Mouse (Mus musculus): ENCODE data around the gene Macrod1. TPM values are rescaled to one million over a fixed set of nuclear protein-coding genes. Genes with fewer than 3 reads are reported as not detected.
A peak's percentile ranks its signal among the peaks of the same experiment; 100 is the strongest.
"Not testable (repeated sequence)": the region's sequence is repeated elsewhere in the genome, so short reads cannot be mapped to it uniquely, and the experiment has no call there.

Gene Macrod1
- 29.9 and 42.2 TPM in 2 replicates for polyA plus RNA-seq (2012; rRNA removed)

GRCm38 (mm10) chr19:7056248-7057087 lies at the start of gene Macrod1:
Gene Macrod1, plus strand, starts transcription at chr19:7056810.
- DNase-seq (ENCODE audit: low read depth): no peak

GRCm38 (mm10) chr19:7006892-7007593 lies 49.6 kb upstream of the Macrod1 start:
- no peak for DNase-seq (ENCODE audit: low read depth)

- no peak for DNase-seq (ENCODE audit: low read depth)
Observed at GRCm38 (mm10) chr19:7012426-7012825, 44.2 kb upstream of the Macrod1 start.

DNA sequence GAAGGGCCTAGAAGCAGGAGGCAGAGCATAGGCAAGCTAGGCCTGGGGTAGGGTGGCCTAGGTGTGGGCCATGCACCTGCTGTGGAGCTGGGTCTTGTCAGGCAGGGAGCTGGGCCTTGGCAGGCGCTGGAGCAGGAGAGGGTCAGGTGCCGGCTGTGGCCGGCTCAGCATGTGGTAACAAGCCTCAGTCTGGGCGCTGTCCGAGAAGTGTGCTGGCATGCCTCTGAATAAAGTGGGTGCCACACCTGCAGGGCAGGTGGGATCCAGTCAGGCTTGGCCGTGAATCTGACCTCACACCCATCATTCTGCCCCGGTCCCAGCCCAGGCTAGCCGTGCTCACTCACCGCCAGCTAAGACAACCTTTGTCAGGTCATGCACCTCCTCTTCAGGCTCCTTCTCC lies 42.6 kb upstream of the Macrod1 start:
- DNase-seq (ENCODE audit: low read depth): no peak

DNA sequence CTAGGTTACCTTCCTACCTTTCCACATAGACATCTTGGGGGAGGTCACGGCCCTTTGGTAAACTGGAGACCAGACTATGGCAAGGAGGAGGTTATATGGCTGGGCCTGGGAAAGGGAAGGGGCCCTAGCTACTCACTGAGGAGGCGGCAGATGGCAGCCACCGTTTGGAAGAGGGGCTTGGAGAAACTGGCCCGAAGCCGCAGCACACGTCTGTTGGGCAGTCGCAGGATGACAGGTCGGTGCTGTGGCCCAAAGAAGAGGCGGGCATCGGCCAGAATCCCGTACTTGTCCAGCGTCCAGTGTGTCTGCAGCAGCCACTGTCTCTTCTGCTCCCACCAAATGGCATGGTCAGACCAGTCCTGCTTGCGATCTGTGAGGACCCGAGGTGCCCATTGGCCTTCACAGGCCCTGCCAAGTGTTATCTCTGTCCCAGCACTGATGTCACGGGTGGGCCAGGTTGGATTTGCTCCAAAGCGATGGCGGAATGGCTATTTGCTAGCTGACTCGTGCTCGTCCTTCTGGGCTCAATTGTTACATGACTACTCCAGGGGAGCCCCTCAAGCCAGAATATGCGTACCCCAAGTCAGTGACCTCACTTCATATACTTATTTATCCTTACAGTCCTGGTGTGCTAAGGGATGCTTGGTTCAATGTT lies 42.0 kb upstream of the Macrod1 start:
- DNase-seq (ENCODE audit: low read depth): no peak

DNA sequence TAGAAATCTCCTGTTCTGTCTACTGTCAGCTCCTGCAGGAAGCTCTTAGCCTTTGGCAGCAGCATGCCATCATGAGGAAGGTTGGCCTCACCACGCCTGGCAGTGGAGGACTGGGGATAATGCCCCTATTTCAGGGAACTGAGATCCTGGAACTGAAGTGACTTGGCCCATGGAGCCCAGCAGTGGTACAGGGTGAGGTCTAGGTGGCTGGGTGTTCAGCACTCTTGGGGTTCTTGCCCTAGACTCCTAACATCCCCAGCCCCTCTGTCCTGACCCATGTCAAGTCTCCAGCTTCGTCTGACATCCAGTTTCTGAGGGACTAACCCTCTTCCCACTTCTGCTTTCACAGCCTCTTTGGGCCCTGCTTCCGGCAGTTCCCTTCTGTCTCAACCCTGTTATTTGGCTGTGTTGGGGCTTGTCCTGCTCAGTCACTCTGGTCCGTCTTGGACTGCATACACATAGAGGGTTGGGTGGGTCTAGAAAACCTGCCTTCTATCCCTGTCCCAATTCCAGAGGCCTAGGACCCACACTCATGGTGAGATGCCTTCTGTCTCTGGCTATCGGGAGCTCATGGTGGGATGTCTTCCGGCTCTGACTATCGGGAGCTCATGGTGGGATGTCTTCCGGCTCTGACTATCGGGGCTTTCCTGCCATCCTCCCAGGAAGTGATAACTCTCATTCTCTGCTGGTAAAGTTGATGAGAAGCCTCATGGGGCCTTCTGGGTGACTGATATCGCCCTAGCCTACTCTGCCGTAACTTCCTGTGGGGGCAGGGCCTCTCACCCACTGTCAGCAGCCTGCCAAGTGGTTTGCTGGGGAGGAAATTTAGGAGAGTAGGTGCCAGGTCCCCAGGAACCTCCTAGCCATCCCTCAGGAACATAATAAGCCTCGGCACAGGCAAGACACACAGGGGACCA lies 38.8 kb upstream of the Macrod1 start:
- DNase-seq (ENCODE audit: low read depth): no peak

DNA sequence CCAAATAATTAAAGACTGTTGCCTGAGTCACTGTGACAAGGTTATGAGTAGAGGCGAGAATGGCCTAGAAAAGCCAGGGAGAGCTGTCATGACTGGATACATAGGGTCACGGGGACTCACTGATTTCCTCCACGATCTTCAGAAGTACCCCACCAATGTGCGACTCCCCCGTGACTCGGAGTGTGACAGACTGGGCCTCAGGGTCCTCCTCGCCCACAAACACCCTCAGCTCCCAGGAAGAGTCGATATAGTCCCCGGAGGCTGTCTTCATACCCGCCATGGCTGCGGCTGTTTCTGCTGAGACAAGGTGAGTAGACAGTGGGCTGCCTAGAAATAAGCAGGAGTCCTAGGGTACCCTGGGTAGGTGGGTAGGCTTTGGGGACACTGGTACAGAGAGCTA lies 38.1 kb upstream of the Macrod1 start:
- no peak for DNase-seq (ENCODE audit: low read depth)

- DNase-seq (ENCODE audit: low read depth): no peak
Observed at GRCm38 (mm10) chr19:7019191-7019590, 37.4 kb upstream of the Macrod1 start, which contains the start of gene Fermt3. Gene Fermt3, minus strand, starts transcription at chr19:7019469.

DNA sequence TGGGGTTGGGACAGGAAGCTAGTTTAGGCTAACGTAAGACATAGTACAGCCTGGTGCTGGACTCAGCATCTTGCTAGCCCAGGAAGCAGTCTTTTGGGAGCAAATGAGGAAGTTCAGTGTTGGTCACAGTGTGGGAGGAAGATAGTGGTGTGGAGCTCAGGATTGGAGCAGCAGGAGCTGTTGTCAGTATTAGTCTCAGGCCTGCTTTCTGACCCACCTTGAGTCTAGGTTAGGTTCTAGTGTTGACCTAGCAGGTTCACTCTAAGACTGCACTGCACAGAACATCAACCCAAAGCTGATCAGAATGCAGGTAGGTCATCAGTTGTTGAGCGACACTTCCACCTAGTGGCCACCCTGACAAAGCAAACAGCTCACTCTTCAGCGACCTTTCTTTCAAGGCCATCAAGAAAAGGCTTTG lies 36.4 kb upstream of the Macrod1 start:
- no peak for DNase-seq (ENCODE audit: low read depth)

DNA sequence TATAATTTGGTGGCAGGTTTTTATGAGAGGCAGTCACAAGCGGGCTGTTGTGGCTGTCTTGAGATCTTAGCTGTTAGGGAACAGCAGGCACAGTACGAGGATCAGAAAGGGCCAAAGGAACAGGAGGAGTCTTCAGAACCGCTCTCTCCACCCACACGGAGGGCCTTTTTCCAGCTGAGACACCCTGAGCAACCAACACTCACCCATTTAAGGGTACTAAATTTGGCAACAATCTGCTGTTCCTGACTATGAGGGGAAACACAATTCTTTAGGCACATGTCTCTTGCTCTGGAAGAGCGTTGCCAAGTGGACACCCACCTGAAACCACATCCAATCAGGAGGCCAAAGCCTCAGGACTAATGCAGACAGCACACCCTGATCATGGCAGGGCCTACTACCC lies 27.1 kb upstream of the Macrod1 start:
- no peak for DNase-seq (ENCODE audit: low read depth)

GRCm38 (mm10) chr19:7034006-7034405 lies 22.6 kb upstream of the Macrod1 start:
- DNase-seq (ENCODE audit: low read depth): no peak

DNA sequence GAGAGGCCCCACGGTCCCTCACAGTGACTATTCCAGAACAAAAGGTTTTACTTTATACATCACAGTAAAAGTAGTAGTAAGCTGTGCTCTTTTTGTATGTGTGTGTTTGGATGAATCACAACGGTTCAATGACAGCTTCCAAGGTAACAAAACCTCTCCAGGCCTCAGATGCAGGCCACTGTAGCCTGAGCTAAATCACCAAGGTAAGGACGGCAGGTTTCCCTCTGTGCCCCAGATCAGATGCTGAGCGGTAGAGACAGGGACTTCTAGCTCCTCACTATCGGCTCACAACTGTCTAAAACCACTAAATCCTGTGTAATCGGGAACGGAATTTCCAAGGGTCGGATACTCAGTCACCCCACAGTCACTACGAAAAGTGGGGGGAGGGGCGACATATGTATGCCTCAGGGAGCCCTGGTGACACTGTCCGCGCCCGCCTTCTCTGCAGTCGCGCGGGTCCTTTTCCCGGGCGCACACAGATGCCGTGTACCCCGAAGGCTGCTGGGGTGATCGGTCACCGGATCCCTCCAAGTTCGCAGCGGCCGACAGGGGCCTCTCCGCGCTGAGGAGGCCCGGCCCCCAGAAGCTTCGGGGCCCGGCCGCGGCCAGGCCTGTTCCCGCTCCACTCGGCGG lies 17.4 kb upstream of the Macrod1 start:
- DNase-seq (ENCODE audit: low read depth): no peak

- DNase-seq (ENCODE audit: low read depth): peak; percentile 100
Observed at GRCm38 (mm10) chr19:7039841-7040636, 16.6 kb upstream of the Macrod1 start, which contains the start of gene Stip1. Gene Stip1, minus strand, starts transcription at chr19:7039967.

DNA sequence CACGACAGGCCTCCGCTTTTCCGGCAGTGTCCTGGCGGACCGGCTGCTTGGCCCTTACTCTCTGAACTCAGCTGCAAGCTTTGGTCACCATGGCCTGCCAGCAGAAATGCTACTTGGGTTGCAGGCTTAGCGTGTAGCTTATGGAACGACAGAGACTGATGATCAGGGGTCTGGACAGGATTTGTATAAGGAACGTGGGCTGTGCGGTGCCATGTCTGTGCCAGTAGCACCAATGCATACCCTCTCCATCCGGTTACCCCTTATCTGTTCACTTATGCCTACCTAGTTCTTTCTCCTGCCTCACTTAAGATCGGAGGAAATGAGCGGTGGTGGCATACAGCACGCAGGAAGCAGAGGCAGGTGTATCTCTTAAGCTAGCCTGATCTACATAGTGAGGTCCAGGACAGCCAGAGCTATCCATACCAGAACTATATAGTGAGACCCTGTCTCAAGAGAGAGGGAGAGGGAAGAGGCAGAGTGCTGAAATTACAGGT lies 15.9 kb upstream of the Macrod1 start:
- no peak for DNase-seq (ENCODE audit: low read depth)

- no peak for DNase-seq (ENCODE audit: low read depth)
Observed at GRCm38 (mm10) chr19:7041171-7041570, 15.4 kb upstream of the Macrod1 start.

GRCm38 (mm10) chr19:7044279-7044678 lies 12.3 kb upstream of the Macrod1 start:
- no peak for DNase-seq (ENCODE audit: low read depth)

DNA sequence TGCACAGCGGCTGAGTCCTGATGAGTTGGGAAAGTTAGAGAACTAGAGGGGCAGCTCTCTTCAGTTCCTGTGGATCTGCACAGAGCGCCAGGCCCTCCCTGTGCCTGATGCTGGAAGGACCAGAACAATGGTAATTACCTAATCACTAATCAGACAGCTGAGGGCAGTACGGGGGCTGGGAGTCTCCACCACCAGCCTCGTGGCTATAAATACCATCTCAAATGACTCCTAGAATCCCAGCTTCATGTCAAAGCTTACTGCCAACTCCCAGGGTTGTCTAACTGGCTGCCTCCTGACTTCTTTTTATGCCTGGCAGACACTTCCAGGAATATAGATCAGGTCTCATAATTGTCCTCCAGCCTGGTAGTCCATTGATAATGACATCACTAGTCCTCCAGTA lies 11.9 kb upstream of the Macrod1 start:
- DNase-seq (ENCODE audit: low read depth): no peak

DNA sequence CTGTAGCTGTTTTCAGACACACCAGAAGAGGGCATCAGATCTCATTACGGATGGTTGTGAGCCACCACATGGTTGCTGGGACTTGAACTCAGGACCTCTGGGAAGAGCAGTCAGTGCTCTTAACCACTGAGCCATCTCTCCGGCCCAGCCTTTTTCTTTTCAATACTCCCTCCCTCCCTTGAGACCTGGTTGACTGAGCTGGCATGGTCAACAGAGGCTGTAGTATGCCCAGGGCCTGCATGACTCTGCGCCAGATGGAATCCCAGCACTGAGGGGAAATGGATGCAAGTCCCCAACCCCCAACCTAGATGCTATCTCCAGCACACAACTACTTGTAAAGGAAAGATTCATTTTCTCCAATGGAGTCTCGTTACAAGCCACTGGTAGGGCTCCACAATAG lies 3.2 kb upstream of the Macrod1 start:
- DNase-seq (ENCODE audit: low read depth): not testable (repeated sequence)

GRCm38 (mm10) chr19:7054772-7055171 lies 1.8 kb upstream of the Macrod1 start:
- no peak for DNase-seq (ENCODE audit: low read depth)

GRCm38 (mm10) chr19:7055173-7055572 lies 1.4 kb upstream of the Macrod1 start:
- DNase-seq (ENCODE audit: low read depth): no peak
